Mouse (Mus musculus): Measurements from ENCODE around the gene Ttc3.
"Not testable (repeated sequence)": the region's sequence is repeated elsewhere in the genome, so short reads cannot be mapped to it uniquely, and the experiment has no call there.

Ttc3 gene

DNA sequence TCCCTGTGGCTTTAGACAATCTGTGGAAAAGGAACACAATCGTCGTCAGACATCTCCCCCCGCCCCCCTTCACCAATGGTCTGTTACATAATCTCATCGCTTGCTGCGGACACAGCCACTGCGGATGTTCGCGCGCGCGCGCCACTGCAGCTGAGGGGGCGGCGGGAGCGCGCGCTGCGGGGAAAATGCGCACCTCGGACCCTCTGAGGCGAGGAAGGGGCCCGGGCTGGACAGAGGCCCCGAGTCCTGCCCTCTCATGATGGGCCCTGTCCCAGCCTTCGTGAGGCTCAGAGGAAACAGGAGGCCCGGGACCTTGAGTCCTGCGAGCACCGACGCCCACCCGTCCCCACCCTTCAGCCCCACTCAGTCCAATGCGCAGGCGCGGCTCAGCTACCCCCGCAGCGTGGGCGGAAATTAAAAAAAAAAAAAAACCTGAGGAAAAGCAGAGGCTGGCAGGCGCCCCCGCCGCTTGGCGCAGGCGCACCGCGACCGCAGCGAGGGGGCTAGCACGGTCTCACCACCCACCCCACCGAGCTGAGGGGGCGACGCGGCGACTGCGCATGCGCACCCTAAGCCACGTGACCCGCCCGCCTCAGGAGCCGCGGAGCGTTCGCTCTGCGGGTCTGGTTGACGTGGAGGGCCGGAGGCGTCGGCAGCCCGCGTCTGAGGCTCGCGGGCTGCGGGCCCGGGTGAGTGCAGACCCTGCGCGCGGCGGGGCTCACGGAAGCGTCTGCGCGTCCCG lies at the start of gene Ttc3:
Ttc3 (plus strand) TSS at position 446 of the 742 bp plus-strand sequence.
- DNase-seq, result peak; percentile 96 to 98

DNA sequence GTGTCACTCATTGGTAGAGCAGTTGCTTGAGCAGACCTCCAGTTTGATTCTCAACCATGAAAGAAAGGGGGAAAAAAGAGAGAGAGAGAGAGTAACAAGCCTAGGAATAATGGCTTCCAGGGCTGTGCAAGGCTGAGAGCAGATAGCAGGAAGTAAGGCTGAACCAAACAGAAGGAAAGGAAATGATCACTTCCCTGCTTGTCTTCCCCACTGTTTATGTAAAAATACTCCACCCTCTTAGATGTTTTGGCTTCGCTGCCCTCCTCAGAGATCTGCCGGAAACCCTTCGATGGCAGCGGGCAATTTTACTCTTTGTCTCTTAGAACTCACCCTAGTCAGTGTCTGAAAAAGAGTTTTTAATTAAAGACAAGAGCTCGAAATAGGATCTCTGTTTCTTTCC lies 46.7 kb upstream of the Ttc3 start:
- DNase-seq, result no peak

DNA sequence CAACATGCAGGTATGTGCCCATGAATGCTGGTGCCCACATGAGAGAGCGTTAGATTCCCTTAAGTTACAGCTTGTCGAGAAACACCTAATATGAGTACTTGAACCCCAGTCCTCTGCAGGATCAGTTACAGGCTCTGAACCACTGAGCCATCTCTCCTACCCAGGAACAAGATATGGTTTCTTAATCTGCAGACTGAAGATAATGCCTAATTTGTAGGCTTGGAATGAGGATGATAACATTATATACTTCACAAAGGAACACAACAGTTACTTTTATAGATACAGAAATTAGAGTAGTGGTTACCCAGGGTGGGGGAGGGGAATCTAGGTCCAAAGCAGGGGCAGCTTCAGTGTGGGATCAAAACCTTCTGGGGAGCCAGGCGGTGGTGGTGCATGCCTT lies 44.4 kb upstream of the Ttc3 start:
- no peak for DNase-seq

DNA sequence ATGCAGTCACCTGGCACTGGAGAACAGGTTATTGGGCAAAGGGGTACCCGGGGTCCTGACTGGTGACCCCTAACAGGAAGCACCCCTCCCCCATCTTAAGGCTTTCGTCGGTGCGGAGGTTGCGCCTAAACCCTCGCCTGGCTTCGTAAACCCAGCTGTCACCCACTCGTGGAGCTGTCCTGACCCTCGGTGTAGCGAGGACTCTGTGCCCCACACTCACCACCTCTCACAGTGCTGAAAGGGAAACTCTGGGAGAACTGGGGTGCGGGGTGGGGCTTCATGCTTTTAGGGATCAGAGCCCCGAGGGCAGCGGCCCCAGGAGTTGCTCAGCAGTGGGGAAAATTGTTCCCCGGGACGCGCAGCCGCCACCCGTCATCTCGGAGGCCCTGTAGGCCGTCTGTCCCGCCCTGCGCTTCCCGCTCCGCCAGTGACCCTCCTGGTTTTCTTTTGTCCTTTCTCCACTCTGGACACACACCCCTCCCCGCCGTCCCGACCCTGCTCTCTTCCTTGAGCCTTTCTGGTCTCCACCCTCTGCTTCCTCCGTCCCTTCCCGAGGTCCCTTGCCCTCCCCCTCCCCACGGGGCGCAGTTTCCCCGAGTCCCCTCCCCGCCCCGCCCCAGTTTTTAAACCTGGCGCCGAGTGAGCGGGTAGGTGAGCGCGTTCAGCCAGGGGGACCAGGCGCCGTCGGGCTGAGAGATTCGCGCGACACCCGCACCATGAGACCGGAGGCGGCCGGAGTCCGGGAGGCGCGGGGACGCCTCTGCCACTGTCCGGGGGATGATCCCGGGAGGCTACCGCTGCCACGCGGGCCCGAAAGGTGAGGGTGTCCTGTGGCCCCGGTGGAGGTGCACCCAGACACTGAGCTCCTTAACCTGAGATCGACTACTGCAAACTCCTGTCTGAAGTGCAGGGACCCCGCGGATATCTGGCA lies 42.4 kb upstream of the Ttc3 start, which contains the start of gene Ripply3:
Ripply3 (plus strand) TSS at position 640 of the 931 bp plus-strand sequence.
- peak; percentile 71 to 83 for DNase-seq

DNA sequence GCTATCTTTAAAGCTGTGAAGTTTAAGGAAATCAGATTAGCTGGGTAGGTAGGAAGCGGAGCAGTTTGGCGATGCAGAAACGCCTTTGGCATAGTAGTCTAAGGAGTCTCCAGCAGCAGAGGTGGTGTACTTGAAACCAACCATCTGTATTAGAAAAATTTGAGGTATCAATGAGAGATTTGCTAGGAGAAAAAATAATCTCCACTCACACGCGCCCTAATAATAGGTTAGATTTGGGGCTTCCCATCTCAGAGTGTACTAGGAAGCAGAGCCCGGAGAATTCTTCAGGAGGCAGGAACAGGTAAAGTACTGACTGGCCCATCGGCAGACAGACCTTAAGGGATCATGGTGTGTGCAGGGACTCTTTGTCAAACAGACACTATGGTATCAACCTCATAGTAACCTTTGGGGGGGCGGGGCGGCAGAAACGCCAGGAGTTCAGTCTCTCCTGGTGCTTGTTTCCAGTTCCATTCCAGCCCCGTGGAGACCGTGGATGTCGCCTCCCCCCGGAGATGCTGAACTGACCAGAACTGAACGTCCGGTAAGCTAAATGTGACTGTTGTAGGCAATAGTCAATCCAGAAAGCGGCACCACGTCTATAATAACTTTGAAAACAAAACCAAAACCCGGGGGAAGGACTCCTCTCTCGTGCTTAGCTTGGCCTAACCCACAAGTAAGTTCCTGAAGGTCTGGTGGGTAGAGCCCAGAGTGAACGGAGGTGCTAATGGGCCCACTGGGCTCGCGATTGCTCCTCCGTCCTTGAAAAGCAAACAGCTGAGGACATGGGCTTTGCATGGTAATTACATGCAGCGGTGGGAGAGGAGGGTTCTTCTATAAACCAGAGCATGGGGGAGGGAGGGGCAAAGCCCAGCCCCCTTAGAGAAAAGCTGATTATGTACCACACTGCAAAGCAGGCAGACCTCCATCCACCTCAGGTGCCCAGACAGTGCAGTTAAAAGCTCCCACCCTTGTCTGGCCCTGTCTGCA lies 41.2 kb upstream of the Ttc3 start:
- DNase-seq, result peak; percentile 30 to 39

DNA sequence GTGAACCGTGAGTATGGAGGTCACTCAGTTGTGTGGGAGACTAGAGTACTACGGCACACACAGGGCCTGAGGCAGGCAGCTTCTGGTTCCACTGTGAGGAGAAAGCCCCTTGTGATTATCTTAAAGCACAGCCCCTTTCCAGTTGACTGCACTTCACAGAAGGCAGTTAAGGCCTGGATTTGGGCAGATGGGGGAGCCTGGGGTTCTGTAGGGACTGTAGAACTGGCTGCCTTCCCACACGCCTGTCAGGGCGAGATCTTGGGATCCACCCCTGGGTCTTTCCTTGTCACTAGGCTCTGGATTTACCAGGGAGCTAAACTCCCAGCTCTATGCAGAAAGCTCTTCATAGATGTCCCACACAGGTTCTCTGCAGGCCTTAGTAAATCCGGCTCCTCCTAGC lies 40.0 kb upstream of the Ttc3 start:
- DNase-seq, result peak; percentile 16 to 31

DNA sequence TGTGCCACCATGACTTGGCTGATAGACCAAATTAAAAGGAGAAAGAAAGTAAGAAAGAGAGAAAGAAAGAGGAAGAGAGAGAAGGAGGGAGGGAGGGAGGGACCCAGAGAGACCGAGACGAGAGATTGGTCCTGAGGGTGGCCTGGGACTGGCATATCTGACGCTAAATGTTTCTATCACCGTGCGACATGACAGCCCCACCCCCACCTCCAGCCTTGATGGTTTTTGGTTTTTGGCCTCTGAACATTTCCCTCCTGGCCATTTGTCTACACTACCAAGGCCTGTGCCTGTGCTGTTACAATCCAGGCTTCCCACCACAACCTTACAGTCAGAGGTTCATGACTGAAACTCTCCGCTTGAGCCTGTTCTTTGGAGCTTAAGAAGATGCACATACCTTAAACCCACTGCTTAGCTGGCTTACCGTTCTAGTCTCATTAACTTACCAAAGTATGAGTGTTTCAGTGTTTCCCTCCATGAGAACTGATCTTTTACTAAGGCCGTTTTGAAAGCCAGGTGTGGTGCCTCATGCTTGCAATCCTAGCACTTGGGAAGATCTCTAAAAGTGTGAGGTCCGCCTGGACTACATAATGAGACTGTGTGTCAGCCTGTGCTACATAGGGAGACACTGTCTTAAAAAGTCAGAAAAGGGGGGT lies 39.1 kb upstream of the Ttc3 start:
- no peak for DNase-seq

DNA sequence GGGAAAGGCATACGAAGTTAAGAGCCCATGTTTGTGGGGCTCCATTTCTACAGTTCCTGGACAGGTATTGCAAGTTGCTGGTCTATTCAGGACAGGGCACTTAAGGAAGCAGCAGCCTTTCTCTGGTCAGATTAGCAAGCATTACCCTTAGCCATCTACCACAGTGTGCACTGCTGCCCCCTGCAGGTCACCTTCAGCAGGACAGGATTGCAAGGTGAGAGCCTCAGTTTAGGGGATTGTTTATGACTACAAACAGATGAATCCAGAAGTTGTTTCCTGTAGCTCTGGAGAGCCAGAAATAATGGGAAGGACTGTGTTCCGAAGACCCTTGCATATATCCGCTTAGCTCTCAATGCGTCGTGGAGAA lies 38.5 kb upstream of the Ttc3 start:
- peak; percentile 80 to 81 for DNase-seq

DNA sequence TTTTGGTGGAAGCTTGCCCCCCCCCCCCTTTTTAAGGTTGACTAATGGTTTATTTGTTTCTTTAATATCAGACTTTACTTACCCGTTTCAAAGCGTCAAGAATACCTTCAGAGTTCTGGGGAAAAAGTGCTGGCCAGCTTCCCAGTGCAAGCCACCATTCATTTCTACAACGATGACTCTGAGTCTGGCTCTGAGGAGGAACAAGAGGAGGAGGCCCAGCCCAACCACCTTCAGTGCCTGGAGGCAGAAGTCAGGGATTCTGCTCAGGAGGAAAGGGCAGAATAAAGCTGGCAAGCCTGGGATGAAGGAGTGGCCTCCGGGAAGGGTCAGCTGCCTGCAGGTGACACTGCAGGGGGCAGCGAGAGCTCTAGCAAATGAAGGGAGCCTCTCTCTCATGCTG lies 34.8 kb upstream of the Ttc3 start:
- DNase-seq, result peak in 1 of 2 experiments; percentile 10

DNA sequence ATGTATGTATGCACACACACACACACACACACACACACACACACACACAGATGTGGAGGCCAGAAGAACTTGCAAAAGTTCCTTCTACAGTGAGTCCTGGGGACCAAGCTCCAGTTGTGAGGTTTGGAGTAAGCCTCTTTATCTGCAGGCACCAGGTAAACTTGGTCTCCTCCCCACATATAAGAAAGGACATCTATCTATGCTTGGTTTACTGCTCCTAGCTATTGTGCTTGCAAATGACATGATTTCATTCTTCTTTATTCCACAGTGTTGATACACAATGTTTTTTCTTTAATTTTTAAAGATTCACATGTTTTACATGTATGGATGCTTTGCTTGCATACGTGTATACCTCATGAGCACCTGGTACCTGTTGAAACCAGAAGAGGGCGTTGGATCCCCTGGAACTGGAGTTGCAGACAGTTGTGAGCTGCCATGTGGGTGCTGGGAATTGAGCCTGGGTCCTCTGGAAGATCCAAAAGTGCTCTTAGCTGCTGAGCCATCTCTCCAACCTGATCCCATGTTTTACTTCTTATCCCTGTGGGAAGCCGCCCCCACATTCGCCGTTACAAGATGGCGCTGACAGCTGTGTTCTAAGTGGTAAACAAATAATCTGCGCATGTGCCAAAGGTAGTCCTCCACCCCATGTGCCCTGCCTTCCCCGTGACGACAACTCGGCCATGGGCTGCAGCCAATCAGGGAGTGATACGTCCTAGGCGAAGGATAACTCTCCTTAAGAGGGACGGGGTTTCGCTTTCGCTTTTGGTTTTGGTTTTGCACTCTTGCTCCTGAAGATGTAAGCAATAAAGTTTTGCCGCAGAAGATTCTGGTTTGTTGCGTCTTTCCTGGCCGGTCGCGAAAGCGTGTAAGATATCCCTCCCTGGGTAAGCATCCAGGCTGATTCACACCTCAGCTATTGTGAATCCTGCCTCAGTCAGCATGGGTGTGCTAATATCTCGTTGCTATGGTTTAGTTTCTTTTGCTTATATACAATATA lies 31.0 kb upstream of the Ttc3 start:
- DNase-seq, result not testable (repeated sequence)

DNA sequence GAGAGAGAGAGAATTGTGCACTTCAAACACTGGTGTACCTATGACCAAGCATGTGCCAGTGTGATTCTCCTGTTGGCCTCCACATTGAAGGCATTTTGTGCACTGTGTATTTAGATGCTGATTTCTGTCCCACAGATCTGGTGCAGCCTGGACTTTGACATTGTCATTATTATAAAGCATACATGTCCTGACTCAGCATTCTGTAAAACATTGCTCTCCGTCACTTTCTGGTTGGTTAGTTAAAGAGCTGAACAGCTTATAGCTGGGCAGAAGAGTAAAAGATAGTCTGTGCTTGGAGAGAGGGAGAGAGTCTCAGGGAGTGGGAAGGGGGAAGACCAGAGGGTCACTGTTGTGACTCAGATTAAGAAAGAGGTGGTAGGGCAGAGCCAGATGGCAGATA lies 24.7 kb upstream of the Ttc3 start:
- no peak for DNase-seq

DNA sequence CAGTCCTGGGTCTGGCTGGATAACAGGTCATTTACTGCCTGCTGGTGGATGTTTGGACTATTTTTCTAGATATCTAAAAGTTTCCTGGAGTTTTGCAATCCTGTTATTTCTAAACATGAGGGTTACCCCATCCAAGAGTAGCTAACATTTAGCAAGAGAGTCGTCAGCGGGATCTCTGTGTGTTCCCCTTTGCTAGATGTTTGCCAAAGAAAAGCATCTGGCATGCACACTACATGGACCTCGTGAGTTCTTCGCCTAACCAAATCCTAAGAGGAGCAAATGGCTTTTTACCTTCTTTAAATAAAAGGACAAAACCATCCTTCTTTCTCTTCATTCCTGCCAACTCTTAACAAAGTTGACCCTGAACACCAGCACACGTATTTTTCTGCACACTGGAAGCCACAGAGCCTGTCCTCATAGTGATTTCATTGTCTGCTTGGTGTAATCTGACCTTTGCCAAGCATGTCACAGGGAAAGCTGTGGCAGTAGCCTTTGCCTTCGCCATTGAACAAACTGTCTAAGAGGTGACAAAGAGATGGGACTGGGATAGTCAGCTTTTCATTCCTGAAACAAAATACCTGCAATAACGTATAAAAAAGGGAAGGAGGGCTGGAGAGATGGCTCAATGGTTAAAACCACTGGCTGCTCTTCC lies 23.2 kb upstream of the Ttc3 start:
- DNase-seq, result no peak

DNA sequence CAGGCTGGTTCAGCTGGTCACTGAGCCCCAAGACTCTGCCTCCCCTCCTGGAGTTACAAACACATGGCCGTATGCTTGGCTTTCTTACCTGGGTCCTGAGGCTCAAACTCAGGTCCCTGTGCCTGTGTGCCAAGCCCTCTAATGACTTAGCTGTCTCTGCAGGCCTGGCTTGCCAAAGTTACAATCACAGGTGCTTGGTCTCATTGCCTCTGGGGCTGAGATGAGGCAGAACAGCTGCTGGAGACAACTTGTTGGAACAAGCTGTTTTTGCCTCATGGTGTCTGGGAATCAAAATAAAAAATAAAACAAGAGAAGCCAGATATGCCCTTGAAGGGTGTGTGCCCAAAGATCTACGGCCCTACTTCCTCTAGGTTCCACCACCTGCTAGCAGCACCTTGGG lies 21.6 kb upstream of the Ttc3 start:
- DNase-seq, result no peak

DNA sequence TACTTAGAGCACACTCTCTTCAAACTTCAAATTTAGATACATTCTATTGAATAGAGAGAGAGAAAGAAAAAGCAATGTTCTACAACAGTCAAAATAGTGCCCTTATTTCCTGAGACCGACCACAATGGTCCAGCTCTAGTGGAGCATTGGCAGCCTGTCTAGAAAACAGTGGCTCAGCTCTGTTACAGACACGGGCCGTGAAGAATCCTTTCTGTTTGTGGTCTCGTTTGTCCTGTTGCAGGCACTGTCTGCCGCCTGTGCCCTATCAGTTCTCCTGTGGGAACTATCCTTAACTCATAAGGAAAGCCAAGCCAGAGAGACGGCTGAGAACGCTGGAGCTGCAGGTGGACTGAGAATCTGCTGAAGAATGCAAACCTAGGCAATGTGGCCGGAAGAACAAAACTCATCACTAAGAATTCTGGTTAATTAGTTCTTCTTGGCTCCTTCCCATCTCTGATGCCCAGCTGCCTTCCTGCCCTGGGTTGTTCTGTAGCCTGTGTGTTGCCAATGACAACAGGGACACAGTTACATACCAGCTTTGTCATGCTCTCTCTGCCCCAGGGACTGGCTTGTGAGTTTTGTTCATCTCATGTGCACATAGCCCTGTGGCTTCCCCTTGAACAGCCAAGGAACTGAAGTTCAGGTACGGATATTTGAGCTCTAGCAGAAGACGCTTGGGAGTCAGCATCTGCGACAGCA lies 20.7 kb upstream of the Ttc3 start:
- peak in 1 of 2 experiments; percentile 12 for DNase-seq

DNA sequence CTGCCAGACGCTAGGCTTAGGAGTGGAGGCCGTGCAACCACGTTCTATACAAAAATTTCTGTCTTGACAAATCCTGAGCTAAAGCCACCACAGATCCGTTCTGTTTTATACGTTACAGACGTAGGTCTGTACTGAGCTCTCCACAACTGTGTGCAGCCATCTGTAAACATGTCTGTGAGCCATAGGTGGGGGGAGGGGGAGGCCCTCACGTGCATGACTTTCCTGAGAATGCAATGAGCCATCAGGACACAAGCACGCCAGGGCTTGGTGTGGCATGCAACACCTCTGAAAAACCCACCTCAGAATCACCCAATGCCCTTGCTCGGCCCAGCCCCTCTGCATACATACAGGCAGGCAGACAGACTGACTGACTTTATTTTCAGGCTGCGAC lies 20.1 kb upstream of the Ttc3 start:
- DNase-seq, result peak; percentile 17 to 51

DNA sequence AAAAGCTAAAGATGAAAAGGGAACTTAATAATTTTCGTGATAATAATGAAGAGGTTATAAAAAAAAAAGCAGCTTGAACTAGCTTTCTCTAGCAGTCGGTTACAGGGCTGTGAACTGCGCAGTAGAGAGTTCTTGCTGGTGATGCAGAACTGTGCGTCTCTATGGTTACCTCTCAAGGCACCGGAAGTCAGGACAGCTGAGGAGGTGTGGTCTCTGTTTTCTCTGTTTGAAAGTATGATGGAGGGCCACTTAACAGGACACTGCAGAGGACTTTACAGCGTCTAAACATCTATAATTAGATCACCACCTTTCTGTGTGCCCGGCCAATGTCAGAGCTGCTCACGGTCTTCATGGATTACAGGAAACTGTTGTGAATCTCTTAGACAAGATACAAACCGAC lies 16.0 kb upstream of the Ttc3 start:
- DNase-seq, result peak; percentile 33

DNA sequence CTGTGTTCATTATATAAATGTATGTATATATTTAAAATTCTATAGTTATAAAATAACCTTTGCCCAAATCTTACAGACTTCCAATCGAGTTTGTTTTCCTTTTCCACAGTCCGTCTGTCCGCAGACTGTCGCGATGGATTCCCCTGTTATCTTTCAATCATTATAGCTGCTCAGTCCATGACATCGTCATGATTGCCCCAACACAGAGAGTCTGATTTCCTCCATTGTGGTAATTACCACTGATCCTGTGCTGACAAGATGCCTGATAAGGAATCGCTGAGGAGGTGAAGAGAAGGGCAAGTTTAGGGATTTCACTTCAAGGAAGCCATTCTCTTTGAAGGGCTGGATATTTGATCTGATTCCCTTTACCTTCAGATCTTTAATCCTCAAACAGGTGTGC lies 14.4 kb upstream of the Ttc3 start:
- no peak for DNase-seq

DNA sequence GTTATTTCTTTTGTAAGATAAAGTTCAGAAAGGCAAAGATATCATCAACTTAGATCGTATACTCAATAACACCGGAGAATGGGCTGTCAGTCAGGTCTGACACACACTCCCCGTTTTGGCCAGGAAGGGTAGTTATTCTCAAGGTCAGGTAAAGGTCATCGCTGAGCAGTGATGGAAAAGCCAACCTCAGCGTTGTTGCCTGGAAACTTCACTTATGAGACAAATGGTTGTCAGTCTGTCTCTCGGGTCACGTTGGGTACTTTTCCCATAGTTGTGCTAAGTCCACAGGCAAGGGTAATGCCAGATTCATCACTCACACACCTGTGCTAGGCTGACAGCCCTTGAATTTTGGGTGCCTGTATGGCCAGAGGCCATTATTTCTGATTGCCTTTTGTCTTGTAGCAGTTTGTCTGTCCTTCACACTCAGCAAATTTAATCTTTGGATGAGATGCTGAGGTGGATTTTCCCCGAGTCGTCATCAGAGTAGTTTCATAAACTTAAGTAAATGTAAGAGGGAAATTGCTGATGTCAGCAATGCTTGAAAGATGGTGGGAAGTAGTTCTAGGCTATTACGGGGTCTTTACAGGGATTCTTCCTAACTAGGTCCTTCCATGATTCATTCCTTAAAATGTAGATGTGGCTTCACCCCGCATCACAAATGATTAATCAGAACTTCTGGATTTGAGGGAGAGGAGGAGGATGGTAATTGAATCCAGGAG lies 13.5 kb upstream of the Ttc3 start:
- no peak for DNase-seq

DNA sequence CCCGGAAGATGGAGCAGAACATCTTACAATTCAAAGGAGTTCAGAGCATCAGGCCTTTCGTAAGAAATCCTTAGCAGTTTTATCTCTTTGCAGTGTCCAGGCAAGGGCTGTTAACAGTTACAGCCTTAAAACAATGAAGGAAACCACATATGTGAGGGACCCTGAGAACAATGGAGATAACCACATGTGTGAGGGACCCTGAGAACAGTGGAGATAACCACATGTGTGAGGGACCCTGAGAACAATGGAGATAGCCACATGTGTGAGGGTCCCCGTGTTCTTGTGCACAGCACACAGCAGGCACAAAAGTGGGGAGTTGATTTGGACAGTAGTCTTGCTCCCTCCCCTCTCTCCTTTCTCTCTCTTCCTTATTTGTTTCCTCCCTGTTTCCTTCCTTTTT lies 12.3 kb upstream of the Ttc3 start:
- DNase-seq, result no peak
